Mouse (Mus musculus) limb, embryonic 15.5 days (tissue): Measurements from ENCODE around the gene Eva1c. TPM values are rescaled to one million over a fixed set of nuclear protein-coding genes. Genes with fewer than 3 reads are reported as not detected.

ENCODE experiments used
- ATAC-seq: fragments of 200-750 bp; cut with Nextera tagmentation; 2 replicates; pipeline ENCODE4 v1.8.0; 2017; ENCODE audit warnings: low read depth, moderate TSS enrichment; ENCODE audit not compliant: insufficient number of reproducible peaks, low FRiP score, low TSS enrichment
- H3K27ac ChIP-seq: fragments of 300-500 bp; sonication (generic); 2 replicates; pipeline ENCODE4 v1.5.1; 2015; ENCODE audit warnings: moderate library complexity, mild to moderate bottlenecking, inconsistent platforms
- H3K27me3 ChIP-seq: fragments of 300-500 bp; sonication (generic); 2 replicates; pipeline ENCODE4 v1.6.1; 2015; ENCODE audit warnings: inconsistent platforms
- H3K36me3 ChIP-seq: fragments of 300-500 bp; sonication (generic); 2 replicates; pipeline ENCODE4 v1.6.1; 2015; ENCODE audit warnings: inconsistent platforms
- H3K4me1 ChIP-seq: fragments of 300-500 bp; sonication (generic); 2 replicates; pipeline ENCODE4 v1.6.1; 2015; ENCODE audit warnings: inconsistent platforms
- H3K4me2 ChIP-seq: fragments of 300-500 bp; sonication (generic); 2 replicates; pipeline ENCODE4 v1.6.1; 2015; ENCODE audit warnings: mild to moderate bottlenecking, inconsistent platforms
- H3K4me3 ChIP-seq: fragments of 300-500 bp; sonication (generic); 2 replicates; pipeline ENCODE4 v1.5.1; 2015; ENCODE audit warnings: mild to moderate bottlenecking, inconsistent platforms
- H3K9ac ChIP-seq: fragments of 300-500 bp; sonication (generic); 2 replicates; pipeline ENCODE4 v1.6.1; 2015; ENCODE audit warnings: inconsistent platforms
- H3K9me3 ChIP-seq: fragments of 300-500 bp; sonication (generic); 2 replicates; pipeline ENCODE4 v1.6.1; 2016; ENCODE audit warnings: inconsistent platforms
- WGBS: fragments of 180-500 bp; shearing (Covaris S2); methylation state at CpG from one replicate; pipeline ENCODE4 v1.1.7; 2015; 5-methylcytosine and 5-hydroxymethylcytosine counted together
- polyA plus RNA-seq: library from polyadenylated mRNA; unstranded; fragments of >200 nt; fragmentation: Nextera tagmentation; extraction: Ambion mirVana; gene quantifications from 2 replicates; pipeline ENCODE4 v1.2.1, GENCODE M21; 2015

Eva1c gene
- polyA plus RNA-seq, 1 experiment from 2014 or later, result 1.2 TPM

GRCm38 (mm10) chr16:90850881-90851280 lies 24.4 kb downstream of the Eva1c start:
- Histone ChIP-seq H3K4me3 (no peak overlapping the region), H3K36me3 (no peaks in the 10 kb centered on the region), H3K27me3 (no peaks in the 10 kb centered on the region), H3K27ac (no peak overlapping the region), H3K9me3 (no peaks in the 10 kb centered on the region), H3K4me1 (peaks cover 7% of the 10 kb centered on the region), H3K4me2 (no peak overlapping the region), H3K9ac (no peak overlapping the region)
- 38% methylated on average over 7 of the region's 7 CpGs for WGBS
- no peak for ATAC-seq

GRCm38 (mm10) chr16:90851621-90852334 lies 25.3 kb downstream of the Eva1c start:
- Histone ChIP-seq H3K27ac (no peak overlapping the region), H3K27me3 (no peaks in the 10 kb centered on the region), H3K36me3 (no peaks in the 10 kb centered on the region), H3K4me1 (peaks cover 7% of the 10 kb centered on the region), H3K4me2 (no peak overlapping the region), H3K9me3 (no peaks in the 10 kb centered on the region), H3K4me3 (no peak overlapping the region), H3K9ac (no peak overlapping the region)
- ATAC-seq, result no peak
- WGBS, result 41% methylated on average over 11 of the region's 11 CpGs

- Histone ChIP-seq H3K27me3 (no peaks in the 10 kb centered on the region), H3K9me3 (no peaks in the 10 kb centered on the region), H3K36me3 (no peaks in the 10 kb centered on the region), H3K9ac (no peak overlapping the region), H3K27ac (no peak overlapping the region), H3K4me3 (no peak overlapping the region), H3K4me2 (no peak overlapping the region), H3K4me1 (peaks cover 4% of the 10 kb centered on the region; the same call in 1 of the 2 replicates)
- ATAC-seq, result no peak
- 87% methylated on average over 6 of the region's 6 CpGs for WGBS
These were observed 30.2 kb downstream of the Eva1c start for GRCm38 (mm10) chr16:90856552-90857200.

- H3K27me3 ChIP-seq, result no peaks in the 10 kb centered on the region
- no peaks in the 10 kb centered on the region for H3K36me3 ChIP-seq
- no peak for ATAC-seq
- no peak overlapping the region for H3K4me3 ChIP-seq
- no peaks in the 10 kb centered on the region for H3K9me3 ChIP-seq
- 74% methylated on average over 4 of the region's 4 CpGs for WGBS
- H3K4me1 ChIP-seq, result peaks cover 4% of the 10 kb centered on the region; the same call in 1 of the 2 replicates
- H3K4me2 ChIP-seq, result no peak overlapping the region
- H3K27ac ChIP-seq, result no peak overlapping the region
- H3K9ac ChIP-seq, result no peak overlapping the region
These were observed 31.7 kb downstream of the Eva1c start for GRCm38 (mm10) chr16:90858206-90858605.

- Histone ChIP-seq H3K9ac (no peak overlapping the region), H3K4me2 (no peak overlapping the region), H3K4me3 (no peak overlapping the region), H3K27me3 (no peaks in the 10 kb centered on the region), H3K27ac (no peak overlapping the region), H3K4me1 (peaks cover 27% of the 10 kb centered on the region), H3K9me3 (no peaks in the 10 kb centered on the region), H3K36me3 (no peaks in the 10 kb centered on the region)
- no peak for ATAC-seq
- WGBS, result 67% methylated on average over 3 of the region's 3 CpGs
These were observed 36.5 kb downstream of the Eva1c start for GRCm38 (mm10) chr16:90863036-90863435.

- Histone ChIP-seq H3K4me3 (no peak overlapping the region), H3K9ac (no peak overlapping the region), H3K36me3 (no peaks in the 10 kb centered on the region), H3K4me2 (no peak overlapping the region), H3K27me3 (no peaks in the 10 kb centered on the region), H3K4me1 (peaks cover 32% of the 10 kb centered on the region), H3K9me3 (no peaks in the 10 kb centered on the region), H3K27ac (no peak overlapping the region)
- WGBS, result 78% methylated on average over 10 of the region's 10 CpGs
- no peak for ATAC-seq
These were observed 37.0 kb downstream of the Eva1c start for GRCm38 (mm10) chr16:90863468-90864046.

GRCm38 (mm10) chr16:90864693-90865092 lies 38.2 kb downstream of the Eva1c start:
- ATAC-seq, result peak; percentile 30; the same call in 1 of the 2 replicates
- no peak overlapping the region for H3K9ac ChIP-seq
- WGBS, result 38% methylated on average over 7 of the region's 7 CpGs
- no peaks in the 10 kb centered on the region for H3K27me3 ChIP-seq
- peak overlapping the region; percentile 54; the same call in 1 of the 2 replicates for H3K27ac ChIP-seq
- no peaks in the 10 kb centered on the region for H3K36me3 ChIP-seq
- H3K4me2 ChIP-seq, result no peak overlapping the region
- H3K9me3 ChIP-seq, result no peaks in the 10 kb centered on the region
- H3K4me3 ChIP-seq, result no peak overlapping the region
- peaks cover 34% of the 10 kb centered on the region for H3K4me1 ChIP-seq

GRCm38 (mm10) chr16:90865652-90866051 lies 39.1 kb downstream of the Eva1c start:
- ATAC-seq, result no peak

GRCm38 (mm10) chr16:90868129-90868528 lies 41.6 kb downstream of the Eva1c start:
- Histone ChIP-seq H3K27me3 (no peaks in the 10 kb centered on the region), H3K4me2 (no peak overlapping the region), H3K9me3 (no peaks in the 10 kb centered on the region), H3K9ac (no peak overlapping the region), H3K27ac (no peak overlapping the region), H3K4me3 (no peak overlapping the region), H3K36me3 (no peaks in the 10 kb centered on the region), H3K4me1 (peaks cover 34% of the 10 kb centered on the region)
- ATAC-seq, result no peak
- WGBS, result 13% methylated on average over 7 of the region's 7 CpGs

More at GRCm38 (mm10) chr16:90865652-90866051, 39.1 kb downstream of the Eva1c start:
- H3K27ac ChIP-seq, result peak overlapping the region; percentile 43; the same call in 1 of the 2 replicates
- no peak overlapping the region for H3K4me3 ChIP-seq
- H3K9ac ChIP-seq, result 0 out of 2 replicates have a peak overlapping the region, but pooled peaks have one; percentile 4
- H3K27me3 ChIP-seq, result no peaks in the 10 kb centered on the region
- no peak overlapping the region for H3K4me2 ChIP-seq
- 35% methylated on average over 9 of the region's 9 CpGs for WGBS
- peaks cover 34% of the 10 kb centered on the region for H3K4me1 ChIP-seq
- no peaks in the 10 kb centered on the region for H3K36me3 ChIP-seq
- H3K9me3 ChIP-seq, result no peaks in the 10 kb centered on the region

GRCm38 (mm10) chr16:90869361-90869760 lies 42.8 kb downstream of the Eva1c start:
- no peak for ATAC-seq
- Histone ChIP-seq H3K9me3 (no peaks in the 10 kb centered on the region), H3K4me1 (peaks cover 26% of the 10 kb centered on the region), H3K27ac (no peak overlapping the region), H3K27me3 (no peaks in the 10 kb centered on the region), H3K9ac (no peak overlapping the region), H3K36me3 (no peaks in the 10 kb centered on the region), H3K4me3 (no peak overlapping the region), H3K4me2 (no peak overlapping the region)
- WGBS, result 52% methylated on average over 4 of the region's 4 CpGs

GRCm38 (mm10) chr16:90872936-90873335 lies 46.4 kb downstream of the Eva1c start:
- WGBS, result 60% methylated on average over 8 of the region's 8 CpGs
- no peak for ATAC-seq
- no peak overlapping the region for H3K9ac ChIP-seq

GRCm38 (mm10) chr16:90874536-90874935 lies 48.0 kb downstream of the Eva1c start:
- Histone ChIP-seq H3K27me3 (no peaks in the 10 kb centered on the region), H3K27ac (no peak overlapping the region), H3K9ac (no peak overlapping the region), H3K36me3 (no peaks in the 10 kb centered on the region), H3K9me3 (no peaks in the 10 kb centered on the region), H3K4me1 (peaks cover 5% of the 10 kb centered on the region; the same call in 1 of the 2 replicates), H3K4me2 (no peak overlapping the region), H3K4me3 (no peak overlapping the region)
- no peak for ATAC-seq
- 61% methylated on average over 5 of the region's 5 CpGs for WGBS

More at GRCm38 (mm10) chr16:90872936-90873335, 46.4 kb downstream of the Eva1c start:
- H3K4me2 ChIP-seq, result no peak overlapping the region
- H3K27me3 ChIP-seq, result no peaks in the 10 kb centered on the region
- H3K4me3 ChIP-seq, result no peak overlapping the region
- H3K27ac ChIP-seq, result no peak overlapping the region
- H3K4me1 ChIP-seq, result peaks cover 8% of the 10 kb centered on the region; the same call in 1 of the 2 replicates
- H3K36me3 ChIP-seq, result no peaks in the 10 kb centered on the region
- H3K9me3 ChIP-seq, result no peaks in the 10 kb centered on the region
